Mouse (Mus musculus): Measurements from ENCODE around the gene Tcf7l2.

Gene Tcf7l2

GRCm38 (mm10) chr19:55916211-55916610, 174.6 kb downstream of the Tcf7l2 start:
- DNase-seq = no peak

DNA sequence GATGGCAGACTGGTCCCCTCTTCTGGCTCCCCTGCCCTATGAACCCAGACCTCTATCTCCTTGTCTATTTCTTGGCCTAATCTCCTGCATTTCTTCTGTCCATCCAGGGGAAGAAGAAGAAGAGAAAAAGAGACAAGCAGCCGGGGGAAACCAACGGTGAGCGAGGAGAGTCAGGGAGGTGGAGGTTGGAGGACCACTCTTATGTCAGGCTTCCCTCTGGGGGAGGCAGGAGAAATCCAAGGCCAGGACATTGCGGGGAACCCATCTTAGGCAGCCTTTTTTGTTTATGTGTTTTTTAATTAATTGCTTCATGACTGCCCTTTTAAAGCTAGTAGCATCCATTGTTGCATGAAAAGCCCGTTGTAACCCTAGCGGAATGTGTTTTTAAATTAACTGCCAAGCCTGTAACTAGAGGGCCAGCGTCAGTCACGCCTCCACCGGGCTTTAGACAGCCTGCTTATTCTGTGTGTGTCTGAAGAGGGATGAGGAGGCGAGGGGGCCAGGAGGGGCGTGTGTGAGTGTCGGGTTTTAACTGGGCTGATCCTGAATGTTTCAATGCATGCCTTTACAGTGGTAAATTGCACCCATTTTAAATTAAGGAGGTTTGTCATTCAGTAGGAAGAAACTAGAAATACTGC, 182.3 kb downstream of the Tcf7l2 start:
- DNase-seq = no peak

GRCm38 (mm10) chr19:55924800-55925199, 183.2 kb downstream of the Tcf7l2 start:
- DNase-seq = no peak

DNA sequence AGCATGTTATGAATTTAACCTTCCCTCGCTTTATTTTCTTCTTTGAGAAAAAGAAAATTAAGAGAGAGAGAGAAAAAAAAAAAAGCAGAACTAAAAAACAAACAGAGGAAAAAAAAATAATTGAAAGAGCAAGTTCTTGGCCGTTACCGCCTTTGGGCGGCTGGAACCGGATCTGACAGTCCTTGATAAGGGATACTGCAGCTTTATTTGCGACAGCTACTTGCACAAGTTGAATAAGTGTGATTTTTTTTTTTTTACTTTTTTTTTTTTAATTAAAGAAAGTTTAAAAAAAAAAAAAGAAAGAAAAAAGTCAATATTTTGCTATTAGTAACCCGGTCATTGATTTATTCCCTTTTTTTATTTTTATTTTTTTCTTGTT, 183.8 kb downstream of the Tcf7l2 start:
- no peak for DNase-seq

DNA sequence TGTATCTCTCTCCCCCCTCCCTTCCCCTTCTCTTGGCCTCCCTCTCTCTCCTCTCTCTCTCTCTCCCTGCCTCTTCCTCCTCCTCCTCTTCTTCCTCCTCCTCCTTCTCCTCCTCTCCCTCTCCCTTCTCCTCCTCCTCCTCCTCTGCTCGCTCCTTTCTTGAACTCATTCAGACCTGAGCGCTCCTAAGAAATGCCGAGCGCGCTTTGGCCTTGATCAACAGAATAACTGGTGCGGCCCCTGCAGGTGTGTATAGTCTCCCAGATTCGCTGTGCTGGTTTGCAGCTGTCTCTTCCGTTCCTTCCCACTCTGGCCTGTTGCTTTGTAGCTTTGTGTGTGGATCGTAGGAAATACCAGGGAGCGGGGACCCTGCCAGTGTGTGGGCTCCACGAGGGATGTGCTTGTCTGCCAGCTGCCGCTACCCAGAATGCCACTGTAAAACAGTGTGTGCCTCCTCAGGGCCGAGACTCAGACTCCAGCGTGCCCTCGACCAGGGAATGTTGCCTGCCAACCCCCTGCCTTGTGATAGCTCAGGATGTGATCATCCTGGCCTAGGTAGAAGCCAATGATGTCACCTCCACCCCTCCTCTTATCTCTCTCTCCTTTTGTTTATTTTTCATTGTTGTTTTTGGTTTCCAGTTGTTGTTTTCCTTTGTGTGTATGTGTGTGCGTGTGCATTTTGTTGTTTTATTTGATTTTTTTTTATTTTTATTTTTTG, 184.3 kb downstream of the Tcf7l2 start:
- DNase-seq = no peak

DNA sequence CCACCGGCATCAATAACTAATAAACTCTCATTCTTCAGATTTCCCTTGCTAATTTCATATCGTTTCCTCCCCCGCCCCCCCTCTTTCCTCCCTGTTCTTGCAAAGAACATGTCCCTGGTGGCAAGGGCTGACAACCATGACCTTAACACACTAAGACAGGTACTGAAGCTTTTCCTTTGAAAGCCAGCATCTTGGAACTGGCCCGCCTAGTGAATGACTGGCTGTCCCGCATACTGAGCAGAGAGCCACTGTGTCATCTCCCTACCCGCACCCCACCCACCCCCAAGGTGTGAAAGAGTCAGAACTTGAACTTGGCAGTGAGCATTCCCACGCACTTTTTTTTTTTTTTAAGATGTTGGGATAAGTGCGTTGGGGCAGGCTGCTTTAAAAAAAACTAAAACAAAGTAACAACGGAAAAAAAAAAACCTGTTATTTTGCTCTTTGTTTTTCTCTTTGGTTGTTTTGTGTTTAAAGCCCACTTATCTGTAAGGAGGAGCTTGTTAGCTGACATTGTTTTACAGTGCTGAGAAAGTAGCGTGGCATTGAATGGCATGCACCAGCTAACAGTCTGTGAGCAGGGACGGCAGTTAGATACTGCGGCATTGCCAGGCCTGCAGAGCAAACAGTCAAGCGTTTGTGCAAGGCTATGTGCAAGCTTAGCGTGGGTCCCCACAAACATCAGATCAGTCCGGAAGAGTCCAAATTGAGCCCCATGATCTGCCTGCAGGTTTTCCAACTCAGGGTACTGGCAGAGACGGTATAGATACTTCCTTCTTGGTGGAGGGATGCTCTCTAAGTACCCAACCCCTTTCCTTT, 185.4 kb downstream of the Tcf7l2 start:
- no peak for DNase-seq

GRCm38 (mm10) chr19:55927674-55928061, 186.0 kb downstream of the Tcf7l2 start:
- no peak for DNase-seq

- no peak for DNase-seq
Observed at GRCm38 (mm10) chr19:55928674-55929073, 187.1 kb downstream of the Tcf7l2 start.

DNA sequence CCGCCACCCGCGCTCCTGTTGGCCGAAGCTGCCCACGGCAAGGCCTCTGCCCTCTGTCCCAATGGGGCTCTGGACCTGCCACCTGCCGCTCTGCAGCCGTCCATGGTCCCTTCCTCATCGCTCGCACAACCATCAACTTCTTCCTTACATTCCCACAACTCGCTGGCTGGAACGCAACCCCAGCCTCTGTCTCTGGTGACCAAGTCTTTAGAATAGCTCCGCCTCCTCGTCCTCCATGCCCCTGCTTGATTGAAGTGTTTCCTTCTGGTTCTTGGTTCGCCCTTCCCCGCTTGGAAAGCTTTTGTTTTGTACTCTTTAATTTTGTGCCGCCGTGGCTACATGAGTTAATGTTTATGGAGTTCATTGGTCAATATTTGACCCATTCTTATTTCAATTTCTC, 190.0 kb downstream of the Tcf7l2 start:
- DNase-seq = no peak

DNA sequence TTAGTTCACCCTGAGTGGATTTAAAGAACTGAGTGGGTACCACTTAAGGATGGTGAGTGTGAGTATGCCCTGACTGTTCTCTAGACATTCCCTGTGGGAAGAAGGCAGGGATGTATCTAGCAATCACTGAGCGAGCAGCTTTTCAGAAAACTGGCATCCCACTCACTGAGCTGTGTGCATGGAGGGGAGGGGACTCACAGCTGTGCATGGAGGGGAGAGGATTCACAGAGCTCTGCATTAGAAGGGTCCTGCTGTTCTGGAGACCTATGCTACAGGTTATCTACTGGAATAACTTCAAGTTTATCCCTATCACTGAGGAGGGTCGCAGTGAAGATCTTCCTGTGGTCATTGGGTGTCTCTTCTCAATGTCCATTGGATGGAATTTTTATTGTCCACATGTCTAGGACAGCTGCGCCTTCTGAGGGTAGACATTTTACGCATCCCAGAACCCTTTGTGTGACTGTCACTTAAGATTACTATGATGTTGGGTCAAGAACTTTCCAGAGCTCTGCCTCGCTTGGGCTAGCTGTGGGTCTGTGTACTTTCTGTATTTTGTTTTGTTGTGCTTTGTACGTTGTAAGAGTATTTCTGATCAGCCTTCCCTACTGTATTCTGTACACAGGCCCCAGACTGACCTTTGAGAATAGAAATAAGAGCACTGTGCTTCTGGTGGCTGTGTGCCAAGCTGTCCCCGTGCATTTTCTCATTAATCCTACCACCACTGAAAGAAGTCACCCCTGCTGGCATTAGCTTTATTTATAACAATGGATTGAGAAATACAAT, 192.5 kb downstream of the Tcf7l2 start:
- no peak for DNase-seq

- DNase-seq = no peak
Observed at GRCm38 (mm10) chr19:55934730-55935003, 193.0 kb downstream of the Tcf7l2 start.

DNA sequence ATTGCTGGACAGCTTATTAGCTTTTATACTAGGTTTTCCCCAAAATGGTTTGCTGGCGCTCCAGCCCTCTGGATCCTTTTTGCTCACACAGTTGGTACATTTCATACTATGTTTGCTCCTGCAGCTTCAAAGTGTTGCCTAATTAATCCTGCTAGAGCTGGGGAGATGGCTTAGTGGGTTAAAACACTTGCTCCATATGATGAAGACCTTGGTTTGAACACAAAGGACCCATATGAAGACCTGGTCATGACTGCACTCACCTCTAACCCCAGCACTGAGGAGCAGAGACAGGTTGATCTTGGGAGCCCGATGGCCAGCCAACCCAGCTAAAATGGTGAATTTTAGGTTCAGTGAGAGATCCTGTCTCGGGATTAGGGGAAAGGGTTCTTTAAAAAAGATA, 195.4 kb downstream of the Tcf7l2 start:
- no peak for DNase-seq

GRCm38 (mm10) chr19:55938254-55939046, 196.8 kb downstream of the Tcf7l2 start:
- DNase-seq = no peak

DNA sequence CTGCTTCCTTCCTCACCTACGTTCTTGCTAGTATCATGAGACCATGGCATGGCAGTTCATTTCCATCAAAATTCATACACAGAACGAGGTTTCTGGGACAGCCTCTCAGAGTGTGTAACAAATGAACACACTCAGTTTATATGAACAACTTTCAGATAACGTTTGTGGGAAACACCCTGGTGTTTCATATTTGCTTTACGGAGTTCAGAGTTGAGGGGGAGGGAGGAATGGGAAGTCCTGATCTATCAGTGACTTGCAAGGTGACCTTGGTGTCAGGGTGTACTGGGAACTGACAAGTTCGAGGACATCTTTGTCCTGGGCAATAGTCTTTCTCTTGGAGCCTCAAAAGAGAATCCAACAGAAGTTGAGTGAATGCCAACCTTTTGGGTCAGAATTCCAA, 197.5 kb downstream of the Tcf7l2 start:
- no peak for DNase-seq

GRCm38 (mm10) chr19:55939719-55940118, 198.1 kb downstream of the Tcf7l2 start:
- DNase-seq = no peak

DNA sequence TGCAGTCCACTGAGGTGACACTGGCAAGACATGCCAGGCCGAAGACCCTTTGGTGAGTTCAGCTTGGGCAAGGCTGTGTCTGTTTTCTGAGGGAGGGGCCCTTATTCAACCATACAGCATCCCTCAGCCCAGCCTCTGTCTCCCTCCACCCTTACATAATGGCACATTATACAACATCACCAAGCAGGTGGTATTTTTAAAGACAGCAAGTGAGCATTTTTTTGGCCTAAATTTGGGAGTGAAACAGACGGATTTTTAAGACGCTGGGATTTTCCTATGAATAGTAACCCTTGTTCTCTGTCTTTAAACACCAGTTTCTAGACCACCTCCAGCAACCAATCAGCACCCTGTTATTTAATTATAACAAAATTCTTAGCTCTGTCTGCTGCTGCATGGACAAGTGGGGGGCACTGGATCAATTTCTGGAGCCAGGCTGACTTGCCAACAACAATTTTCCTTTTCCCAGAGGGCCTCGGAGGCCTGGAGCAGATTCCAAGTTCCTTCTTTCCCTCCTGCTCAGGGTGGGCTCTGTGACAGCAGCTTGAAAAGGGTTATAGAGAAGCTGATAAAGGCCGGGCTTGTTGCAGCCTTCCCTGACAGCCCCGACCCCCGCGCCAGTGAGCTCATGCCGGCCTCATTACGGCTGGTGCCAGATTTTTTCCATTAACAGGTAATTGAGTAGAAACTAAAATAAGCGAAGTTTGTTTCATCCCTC, 199.1 kb downstream of the Tcf7l2 start:
- no peak for DNase-seq

- no peak for DNase-seq
Observed at GRCm38 (mm10) chr19:55941253-55942125, 199.9 kb downstream of the Tcf7l2 start.

GRCm38 (mm10) chr19:55951397-55951796, 209.8 kb downstream of the Tcf7l2 start:
- DNase-seq = no peak

GRCm38 (mm10) chr19:55953207-55953606, 211.6 kb downstream of the Tcf7l2 start:
- DNase-seq = peak; percentile 18

DNA sequence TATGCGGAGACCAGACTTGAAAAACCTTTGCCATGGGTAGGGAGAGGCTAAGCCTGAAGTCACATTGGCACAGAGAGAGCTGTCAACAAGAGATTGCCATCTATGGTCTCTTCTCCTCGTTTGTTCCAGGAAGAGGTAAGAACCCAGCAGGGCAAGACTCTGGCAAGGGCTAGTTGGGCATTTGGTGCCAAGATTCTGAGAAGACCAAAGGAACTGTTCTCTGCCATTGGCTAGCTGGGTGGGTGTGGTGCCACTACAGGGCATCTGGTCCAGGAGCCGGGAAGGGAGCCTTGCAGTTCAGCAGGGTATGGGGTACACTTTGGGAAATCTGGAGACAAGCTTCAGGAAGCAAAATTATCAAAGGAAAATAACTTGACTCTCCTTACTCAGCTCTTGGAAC, 213.5 kb downstream of the Tcf7l2 start:
- DNase-seq = no peak

DNA sequence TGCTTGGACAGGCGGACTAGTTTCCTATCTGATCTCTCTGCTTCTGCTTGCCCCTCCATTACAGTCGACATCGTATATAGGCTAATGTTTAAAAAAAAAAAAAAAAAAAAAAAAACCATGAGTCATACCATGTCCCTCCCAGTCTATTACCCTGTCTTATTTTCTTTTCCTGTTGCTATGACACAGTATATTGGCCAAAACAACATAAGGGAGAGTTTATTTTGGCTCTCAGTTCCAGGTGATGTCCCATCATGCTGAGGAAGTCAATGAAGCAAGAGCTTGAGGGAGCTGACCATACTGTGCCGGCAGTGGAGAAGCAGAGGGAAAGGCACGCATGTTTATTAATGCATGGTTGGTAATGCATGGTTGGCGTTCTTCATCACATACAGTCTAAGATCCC, 215.1 kb downstream of the Tcf7l2 start:
- DNase-seq = no peak
